Mouse (Mus musculus): ENCODE results near the gene Gm3542.
"Not testable (repeated sequence)": the region's sequence is repeated elsewhere in the genome, so short reads cannot be mapped to it uniquely, and the experiment has no call there.

Gm3542 gene

DNA sequence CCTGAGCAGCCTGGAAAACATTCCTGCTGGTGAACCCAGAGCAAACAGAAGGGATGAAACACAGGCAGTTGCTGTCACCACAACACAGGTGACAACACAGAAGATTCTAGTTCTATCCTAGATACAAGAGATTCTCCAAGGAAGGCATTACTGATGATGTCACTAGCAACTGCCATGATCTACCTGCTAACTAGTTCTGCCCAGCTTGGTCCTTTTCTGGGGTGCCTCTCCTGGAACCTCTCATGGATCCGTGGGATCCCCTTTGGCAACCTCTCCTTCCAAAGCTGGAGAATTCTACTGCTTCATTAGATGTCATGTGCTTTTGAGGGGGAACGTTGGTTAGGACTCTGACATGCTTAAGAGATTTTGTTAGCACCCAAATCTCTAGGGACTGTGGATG lies at the start of gene Gm3542:
Gene Gm3542, minus strand, starts transcription at position 101 of the 400 bp plus-strand sequence.
- DNase-seq = not testable (repeated sequence)
